Mouse (Mus musculus): ENCODE results near the gene Cpne4. TPM values are rescaled to one million over a fixed set of nuclear protein-coding genes. Genes with fewer than 3 reads are reported as not detected.

Cpne4 gene
- polyA plus RNA-seq, 1 experiment, result 5.0 TPM

- H3K27me3 ChIP-seq (ENCODE audit: control insufficient read depth, insufficient read depth, low read length), result no peaks in the 10 kb centered on the region
- no peak for TF ChIP-seq CTCF (IDR thresholded peaks at IDR 0.05; ENCODE audit: control insufficient read depth, insufficient read depth, insufficient replicate concordance, low read depth, low read length)
- TF ChIP-seq POLR2A (IDR thresholded peaks at IDR 0.05; ENCODE audit: control insufficient read depth, low read depth, low read length), result no peak
- H3K27ac ChIP-seq (ENCODE audit: control insufficient read depth, insufficient read depth, low read depth, low read length), result no peak overlapping the region
- H3K4me1 ChIP-seq (ENCODE audit: control insufficient read depth, insufficient read depth, low read length), result no peaks in the 10 kb centered on the region
- no peaks in the 10 kb centered on the region for H3K36me3 ChIP-seq (ENCODE audit: control insufficient read depth, insufficient read depth, low read length)
- H3K4me3 ChIP-seq (ENCODE audit: control insufficient read depth, low read depth, low read length), result no peak overlapping the region
Observed at GRCm38 (mm10) chr9:104755519-104755918, 208.4 kb downstream of the Cpne4 start.

GRCm38 (mm10) chr9:104760031-104760430 lies 212.9 kb downstream of the Cpne4 start:
- no peaks in the 10 kb centered on the region for H3K27me3 ChIP-seq (ENCODE audit: control insufficient read depth, insufficient read depth, low read length)
- H3K36me3 ChIP-seq (ENCODE audit: control insufficient read depth, insufficient read depth, low read length), result no peaks in the 10 kb centered on the region
- H3K4me1 ChIP-seq (ENCODE audit: control insufficient read depth, insufficient read depth, low read length), result no peaks in the 10 kb centered on the region
- H3K27ac ChIP-seq (ENCODE audit: control insufficient read depth, insufficient read depth, low read depth, low read length), result no peak overlapping the region
- TF ChIP-seq POLR2A (IDR thresholded peaks at IDR 0.05; ENCODE audit: control insufficient read depth, low read depth, low read length), result no peak
- TF ChIP-seq CTCF (IDR thresholded peaks at IDR 0.05; ENCODE audit: control insufficient read depth, insufficient read depth, insufficient replicate concordance, low read depth, low read length), result no peak
- no peak overlapping the region for H3K4me3 ChIP-seq (ENCODE audit: control insufficient read depth, low read depth, low read length)

- H3K4me3 ChIP-seq (ENCODE audit: control insufficient read depth, low read depth, low read length), result no peak overlapping the region
- no peak overlapping the region for H3K27ac ChIP-seq (ENCODE audit: control insufficient read depth, insufficient read depth, low read depth, low read length)
- no peaks in the 10 kb centered on the region for H3K4me1 ChIP-seq (ENCODE audit: control insufficient read depth, insufficient read depth, low read length)
- TF ChIP-seq POLR2A (IDR thresholded peaks at IDR 0.05; ENCODE audit: control insufficient read depth, low read depth, low read length) (no peak), CTCF (IDR thresholded peaks at IDR 0.05; ENCODE audit: control insufficient read depth, insufficient read depth, insufficient replicate concordance, low read depth, low read length) (no peak)
- H3K36me3 ChIP-seq (ENCODE audit: control insufficient read depth, insufficient read depth, low read length), result no peaks in the 10 kb centered on the region
- no peaks in the 10 kb centered on the region for H3K27me3 ChIP-seq (ENCODE audit: control insufficient read depth, insufficient read depth, low read length)
Observed at GRCm38 (mm10) chr9:104776198-104776815, 229.2 kb downstream of the Cpne4 start.

- H3K27me3 ChIP-seq (ENCODE audit: control insufficient read depth, insufficient read depth, low read length), result no peaks in the 10 kb centered on the region
- no peaks in the 10 kb centered on the region for H3K36me3 ChIP-seq (ENCODE audit: control insufficient read depth, insufficient read depth, low read length)
- no peak overlapping the region for H3K27ac ChIP-seq (ENCODE audit: control insufficient read depth, insufficient read depth, low read depth, low read length)
- TF ChIP-seq CTCF (IDR thresholded peaks at IDR 0.05; ENCODE audit: control insufficient read depth, insufficient read depth, insufficient replicate concordance, low read depth, low read length) (no peak), POLR2A (IDR thresholded peaks at IDR 0.05; ENCODE audit: control insufficient read depth, low read depth, low read length) (no peak)
- H3K4me1 ChIP-seq (ENCODE audit: control insufficient read depth, insufficient read depth, low read length), result no peaks in the 10 kb centered on the region
- H3K4me3 ChIP-seq (ENCODE audit: control insufficient read depth, low read depth, low read length), result no peak overlapping the region
Observed at GRCm38 (mm10) chr9:104777135-104777534, 230.0 kb downstream of the Cpne4 start.

- Histone ChIP-seq H3K27ac (ENCODE audit: control insufficient read depth, insufficient read depth, low read depth, low read length) (no peak overlapping the region), H3K36me3 (ENCODE audit: control insufficient read depth, insufficient read depth, low read length) (no peaks in the 10 kb centered on the region), H3K27me3 (ENCODE audit: control insufficient read depth, insufficient read depth, low read length) (no peaks in the 10 kb centered on the region), H3K4me3 (ENCODE audit: control insufficient read depth, low read depth, low read length) (no peak overlapping the region), H3K4me1 (ENCODE audit: control insufficient read depth, insufficient read depth, low read length) (no peaks in the 10 kb centered on the region)
- TF ChIP-seq CTCF (IDR thresholded peaks at IDR 0.05; ENCODE audit: control insufficient read depth, insufficient read depth, insufficient replicate concordance, low read depth, low read length) (no peak), POLR2A (IDR thresholded peaks at IDR 0.05; ENCODE audit: control insufficient read depth, low read depth, low read length) (no peak)
Observed at GRCm38 (mm10) chr9:104777780-104778179, 230.7 kb downstream of the Cpne4 start.

- H3K4me1 ChIP-seq (ENCODE audit: control insufficient read depth, insufficient read depth, low read length), result no peaks in the 10 kb centered on the region
- no peaks in the 10 kb centered on the region for H3K27me3 ChIP-seq (ENCODE audit: control insufficient read depth, insufficient read depth, low read length)
- H3K27ac ChIP-seq (ENCODE audit: control insufficient read depth, insufficient read depth, low read depth, low read length), result no peak overlapping the region
- TF ChIP-seq CTCF (IDR thresholded peaks at IDR 0.05; ENCODE audit: control insufficient read depth, insufficient read depth, insufficient replicate concordance, low read depth, low read length) (no peak), POLR2A (IDR thresholded peaks at IDR 0.05; ENCODE audit: control insufficient read depth, low read depth, low read length) (no peak)
- no peaks in the 10 kb centered on the region for H3K36me3 ChIP-seq (ENCODE audit: control insufficient read depth, insufficient read depth, low read length)
- no peak overlapping the region for H3K4me3 ChIP-seq (ENCODE audit: control insufficient read depth, low read depth, low read length)
Observed at GRCm38 (mm10) chr9:104796601-104797000, 249.5 kb downstream of the Cpne4 start.

- H3K27me3 ChIP-seq (ENCODE audit: control insufficient read depth, insufficient read depth, low read length), result no peaks in the 10 kb centered on the region
- no peaks in the 10 kb centered on the region for H3K4me1 ChIP-seq (ENCODE audit: control insufficient read depth, insufficient read depth, low read length)
- TF ChIP-seq CTCF (IDR thresholded peaks at IDR 0.05; ENCODE audit: control insufficient read depth, insufficient read depth, insufficient replicate concordance, low read depth, low read length), result no peak
- TF ChIP-seq POLR2A (IDR thresholded peaks at IDR 0.05; ENCODE audit: control insufficient read depth, low read depth, low read length), result no peak
- no peaks in the 10 kb centered on the region for H3K36me3 ChIP-seq (ENCODE audit: control insufficient read depth, insufficient read depth, low read length)
- H3K4me3 ChIP-seq (ENCODE audit: control insufficient read depth, low read depth, low read length), result no peak overlapping the region
- H3K27ac ChIP-seq (ENCODE audit: control insufficient read depth, insufficient read depth, low read depth, low read length), result no peak overlapping the region
Observed at GRCm38 (mm10) chr9:104804776-104805175, 257.7 kb downstream of the Cpne4 start.

All from testis, adult 2 months (tissue).